Mouse (Mus musculus): Measurements from ENCODE around the gene Gm26938. TPM values are rescaled to one million over a fixed set of nuclear protein-coding genes. Genes with fewer than 3 reads are reported as not detected.

Gene Gm26938
- total and polyA plus RNA-seq, 3 experiments, result not detected

DNA sequence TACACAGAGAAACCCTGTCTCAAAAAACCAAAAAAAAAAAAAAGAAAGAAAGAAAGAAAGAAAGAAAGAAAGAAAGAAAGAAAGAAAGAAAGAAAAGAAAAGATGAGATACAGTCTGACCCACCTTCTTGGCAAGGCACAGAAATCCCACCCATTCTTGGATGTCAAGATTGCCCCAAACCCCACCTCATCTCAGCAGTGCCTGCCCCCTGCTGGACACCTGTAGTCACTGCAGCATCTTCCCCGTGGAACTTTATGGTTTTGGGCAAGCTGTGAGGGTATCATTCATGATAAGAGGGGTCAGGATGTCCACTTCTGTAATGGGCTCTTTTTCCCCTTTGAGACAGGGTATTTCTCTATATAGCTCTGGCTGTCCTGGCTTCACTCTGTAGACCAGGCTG, 8.9 kb downstream of the Gm26938 start:
- no peak overlapping the region for H3K4me3 ChIP-seq (ENCODE audit: low read depth, low read length)
- ATAC-seq (ENCODE audit: extremely low read depth, insufficient number of reproducible peaks, low FRiP score, poor library complexity, severe bottlenecking) (no peak), DNase-seq (ENCODE audit: low spot score) (no peak)
- H3K27me3 ChIP-seq (ENCODE audit: insufficient read depth, low read length), result no peaks in the 10 kb centered on the region; the same call in 1 of the 2 replicates
- TF ChIP-seq GATA1 (IDR thresholded peaks at IDR 0.05; ENCODE audit: borderline replicate concordance, low read length), result no peak
- TF ChIP-seq POLR2AphosphoS5 (IDR thresholded peaks at IDR 0.05; ENCODE audit: insufficient replicate concordance, low read depth, low read length), result no peak
- TF ChIP-seq TAL1 (conservative IDR thresholded peaks at IDR 0.05; ENCODE audit: low read depth, low read length), result no peak
- peak; percentile 88 for TF ChIP-seq CTCF (IDR thresholded peaks at IDR 0.05; ENCODE audit: low read depth, low read length)
- peaks cover 35% of the 10 kb centered on the region for H3K36me3 ChIP-seq (replicated peaks)
- H3K9me3 ChIP-seq (replicated peaks), result no peaks in the 10 kb centered on the region
- peaks cover 84% of the 10 kb centered on the region for H3K4me1 ChIP-seq (ENCODE audit: insufficient read depth, low read depth, low read length)

DNA sequence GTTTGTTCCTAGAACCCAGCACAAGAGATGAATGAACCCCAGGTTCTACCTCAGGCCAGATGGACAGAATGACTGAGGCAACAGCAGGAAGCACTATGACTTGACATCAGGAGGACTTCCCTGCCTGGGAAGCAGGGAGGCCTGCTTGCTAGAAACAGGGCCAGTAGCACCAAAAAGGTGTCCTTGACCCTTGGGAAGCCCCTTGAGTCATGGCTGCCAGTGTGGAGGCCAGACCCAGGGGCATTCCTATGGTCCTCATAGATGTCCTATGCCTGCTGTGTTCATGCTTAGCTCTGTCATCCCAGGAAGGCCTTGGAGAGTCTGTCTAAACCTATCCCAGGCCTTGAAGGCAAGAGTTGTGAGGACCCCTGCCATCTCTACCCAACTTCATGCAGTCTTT, 9.8 kb downstream of the Gm26938 start:
- peaks cover 26% of the 10 kb centered on the region for H3K36me3 ChIP-seq (replicated peaks)
- no peak overlapping the region for H3K4me3 ChIP-seq (ENCODE audit: low read depth, low read length)
- peaks cover 84% of the 10 kb centered on the region for H3K4me1 ChIP-seq (ENCODE audit: insufficient read depth, low read depth, low read length)
- no peaks in the 10 kb centered on the region for H3K9me3 ChIP-seq (replicated peaks)
- ATAC-seq (ENCODE audit: extremely low read depth, insufficient number of reproducible peaks, low FRiP score, poor library complexity, severe bottlenecking), result no peak
- no peak for TF ChIP-seq GATA1 (IDR thresholded peaks at IDR 0.05; ENCODE audit: borderline replicate concordance, low read length)
- no peak for DNase-seq (ENCODE audit: low spot score)
- H3K27me3 ChIP-seq (ENCODE audit: insufficient read depth, low read length), result no peaks in the 10 kb centered on the region; the same call in 1 of the 2 replicates

DNA sequence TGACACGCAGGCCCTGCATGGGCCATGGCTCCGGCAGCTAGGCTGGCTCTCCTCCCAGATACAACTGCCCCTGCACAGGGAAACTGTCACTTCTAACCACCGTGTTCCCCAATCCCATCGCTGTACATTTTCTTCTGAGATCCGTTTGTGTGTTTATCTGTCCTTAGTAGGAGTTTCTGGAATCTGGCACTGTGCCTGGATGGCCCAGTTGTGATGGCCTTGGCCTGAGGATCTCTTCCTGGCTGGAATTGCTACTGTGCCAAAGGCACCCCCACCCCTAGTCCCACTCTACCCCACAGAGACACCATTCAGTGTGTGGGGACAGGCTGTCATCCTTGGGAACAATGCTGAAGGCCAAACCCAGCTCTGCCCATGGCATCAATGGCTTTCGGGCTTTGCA, 10.2 kb downstream of the Gm26938 start:
- Histone ChIP-seq H3K27me3 (ENCODE audit: insufficient read depth, low read length) (no peaks in the 10 kb centered on the region; the same call in 1 of the 2 replicates), H3K4me1 (ENCODE audit: insufficient read depth, low read depth, low read length) (peaks cover 85% of the 10 kb centered on the region), H3K9me3 (replicated peaks) (no peaks in the 10 kb centered on the region), H3K4me3 (ENCODE audit: low read depth, low read length) (no peak overlapping the region), H3K36me3 (replicated peaks) (peaks cover 21% of the 10 kb centered on the region)
- ATAC-seq (ENCODE audit: extremely low read depth, insufficient number of reproducible peaks, low FRiP score, poor library complexity, severe bottlenecking) (no peak), DNase-seq (ENCODE audit: low spot score) (no peak)
- no peak for TF ChIP-seq TAL1 (conservative IDR thresholded peaks at IDR 0.05; ENCODE audit: low read depth, low read length)

DNA sequence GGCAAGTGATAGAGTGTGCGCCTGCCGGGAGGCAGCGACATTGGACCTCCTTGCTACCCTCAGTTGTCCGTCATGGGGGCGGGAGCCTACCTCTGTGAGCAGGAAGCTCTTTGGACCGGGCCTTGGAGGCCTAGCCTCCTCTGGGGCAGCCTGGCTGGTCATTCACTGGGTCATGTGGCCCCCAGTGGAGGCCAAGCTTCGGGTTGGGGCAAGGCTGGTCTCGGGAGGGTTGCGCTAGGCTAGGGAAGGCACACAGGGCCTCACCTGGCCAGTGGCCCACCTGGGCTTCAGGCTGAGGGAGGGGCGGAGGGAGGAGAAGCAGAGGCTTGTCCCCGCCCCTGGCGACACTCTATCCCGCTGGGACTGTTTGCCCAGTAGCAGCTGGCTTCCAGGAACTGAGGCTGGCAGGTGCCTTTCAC, 12.2 kb downstream of the Gm26938 start:
- TF ChIP-seq POLR2AphosphoS5 (IDR thresholded peaks at IDR 0.05; ENCODE audit: insufficient replicate concordance, low read depth, low read length) (no peak), CTCF (IDR thresholded peaks at IDR 0.05; ENCODE audit: low read depth, low read length) (no peak), GATA2 (IDR thresholded peaks at IDR 0.05; ENCODE audit: borderline replicate concordance, low read depth, low read length) (no peak), TAL1 (conservative IDR thresholded peaks at IDR 0.05; ENCODE audit: low read depth, low read length) (no peak), GATA1 (IDR thresholded peaks at IDR 0.05; ENCODE audit: borderline replicate concordance, low read length) (no peak)
- DNase-seq (ENCODE audit: low spot score) (no peak), ATAC-seq (ENCODE audit: extremely low read depth, insufficient number of reproducible peaks, low FRiP score, poor library complexity, severe bottlenecking) (no peak)
- Histone ChIP-seq H3K4me3 (ENCODE audit: low read depth, low read length) (no peak overlapping the region), H3K36me3 (replicated peaks) (peaks cover 1% of the 10 kb centered on the region), H3K9me3 (replicated peaks) (0 out of 2 replicates have a peak, but pooled peaks cover 2% of the 10 kb centered on the region), H3K4me1 (ENCODE audit: insufficient read depth, low read depth, low read length) (peaks cover 77% of the 10 kb centered on the region), H3K27me3 (ENCODE audit: insufficient read depth, low read length) (no peaks in the 10 kb centered on the region; the same call in 1 of the 2 replicates)

DNA sequence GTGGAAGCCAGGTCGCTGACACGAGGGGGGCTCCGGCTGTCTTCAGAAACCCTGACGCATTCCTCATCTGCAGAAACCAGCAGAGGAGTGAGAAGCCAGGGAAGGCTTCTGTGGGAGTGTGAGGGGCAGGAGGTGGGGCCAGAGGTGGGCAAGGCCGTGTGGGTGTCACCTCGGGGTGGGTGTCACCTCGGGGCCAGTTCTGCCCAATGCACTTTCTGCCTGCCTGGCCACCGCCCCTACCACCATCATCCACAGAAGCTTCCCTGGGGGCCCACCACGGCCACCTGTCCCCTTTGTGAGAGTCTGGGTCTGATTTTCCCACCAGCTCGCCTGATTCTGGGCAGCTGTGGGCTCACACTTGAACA, 13.1 kb downstream of the Gm26938 start:
- DNase-seq (ENCODE audit: low spot score) (no peak), ATAC-seq (ENCODE audit: extremely low read depth, insufficient number of reproducible peaks, low FRiP score, poor library complexity, severe bottlenecking) (no peak)
- H3K4me1 ChIP-seq (ENCODE audit: insufficient read depth, low read depth, low read length), result peaks cover 75% of the 10 kb centered on the region
- peaks cover 4% of the 10 kb centered on the region for H3K36me3 ChIP-seq (replicated peaks)
- H3K27me3 ChIP-seq (ENCODE audit: insufficient read depth, low read length), result no peaks in the 10 kb centered on the region; the same call in 1 of the 2 replicates
- peaks cover 7% of the 10 kb centered on the region for H3K9me3 ChIP-seq (replicated peaks)
- no peak for TF ChIP-seq CTCF (IDR thresholded peaks at IDR 0.05; ENCODE audit: low read depth, low read length)
- no peak for TF ChIP-seq GATA2 (IDR thresholded peaks at IDR 0.05; ENCODE audit: borderline replicate concordance, low read depth, low read length)
- no peak for TF ChIP-seq POLR2AphosphoS5 (IDR thresholded peaks at IDR 0.05; ENCODE audit: insufficient replicate concordance, low read depth, low read length)
- no peak for TF ChIP-seq GATA1 (IDR thresholded peaks at IDR 0.05; ENCODE audit: borderline replicate concordance, low read length)
- no peak for TF ChIP-seq TAL1 (conservative IDR thresholded peaks at IDR 0.05; ENCODE audit: low read depth, low read length)
- H3K4me3 ChIP-seq (ENCODE audit: low read depth, low read length), result peak overlapping the region; percentile 29; the same call in 1 of the 2 replicates

DNA sequence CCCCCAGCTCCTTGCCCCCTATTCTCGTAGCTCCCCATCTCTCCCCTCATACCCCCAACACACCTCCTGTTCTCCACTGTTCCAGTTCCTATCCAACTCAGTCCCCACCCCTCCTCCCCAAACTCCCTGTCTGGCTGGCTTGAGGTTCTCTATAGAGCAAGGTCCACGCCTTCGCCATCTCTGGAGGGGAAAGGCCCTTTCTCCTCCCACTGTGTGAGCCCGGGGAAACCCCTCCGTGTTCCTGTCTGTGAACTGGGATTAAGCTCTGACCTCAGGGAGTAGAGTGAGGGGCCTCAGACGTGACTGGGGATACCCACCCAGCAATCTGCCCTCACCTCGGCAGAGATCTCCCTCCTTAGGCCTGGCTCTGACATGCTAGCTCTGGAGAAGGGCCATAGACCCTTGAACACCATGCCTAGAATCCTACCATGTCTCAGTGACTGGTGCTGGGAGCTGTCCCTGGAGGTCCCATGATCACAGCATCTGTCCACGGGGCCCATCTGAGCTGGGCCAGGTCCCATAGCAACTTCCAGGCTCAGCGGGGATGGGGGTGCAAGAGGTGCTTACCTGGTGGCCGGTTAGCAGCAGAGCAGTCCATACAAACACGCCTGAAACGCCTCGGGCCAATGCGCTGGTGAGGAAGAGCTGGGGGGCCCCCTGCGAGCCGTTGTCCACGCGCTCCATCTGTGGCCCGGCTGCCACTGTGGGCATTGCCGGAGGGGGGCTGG, 13.6 kb downstream of the Gm26938 start:
- Histone ChIP-seq H3K4me1 (ENCODE audit: insufficient read depth, low read depth, low read length) (peaks cover 70% of the 10 kb centered on the region), H3K4me3 (ENCODE audit: low read depth, low read length) (peak overlapping the region; percentile 47; the same call in 1 of the 2 replicates)

More for the DNA sequence above, 13.6 kb downstream of the Gm26938 start:
- ATAC-seq (ENCODE audit: extremely low read depth, insufficient number of reproducible peaks, low FRiP score, poor library complexity, severe bottlenecking) (no peak), DNase-seq (ENCODE audit: low spot score) (no peak)
- Histone ChIP-seq H3K9me3 (replicated peaks) (peaks cover 9% of the 10 kb centered on the region), H3K36me3 (replicated peaks) (peaks cover 9% of the 10 kb centered on the region), H3K27me3 (ENCODE audit: insufficient read depth, low read length) (no peaks in the 10 kb centered on the region; the same call in 1 of the 2 replicates)
- TF ChIP-seq POLR2AphosphoS5 (IDR thresholded peaks at IDR 0.05; ENCODE audit: insufficient replicate concordance, low read depth, low read length) (no peak), TAL1 (conservative IDR thresholded peaks at IDR 0.05; ENCODE audit: low read depth, low read length) (no peak), CTCF (IDR thresholded peaks at IDR 0.05; ENCODE audit: low read depth, low read length) (no peak)
